Mouse (Mus musculus) forebrain, embryonic 11.5 days (tissue): Measurements from ENCODE around the gene Bex1. TPM values are rescaled to one million over a fixed set of nuclear protein-coding genes. Genes with fewer than 3 reads are reported as not detected.

Experiments used
- ATAC-seq: fragments of 200-750 bp; cut with Nextera tagmentation; replicated peaks from 2 replicates; pipeline ENCODE4 v1.8.0; 2017; ENCODE audit warnings: moderate TSS enrichment; ENCODE audit not compliant: low FRiP score
- DNase-seq: peaks from one replicate; pipeline ENCODE4 v3.0.0-alpha.2; 2017; ENCODE audit warnings: low spot score
- H3K27ac ChIP-seq: fragments of 300-500 bp; sonication (generic); 2 replicates; pipeline ENCODE4 v1.5.1; 2014; ENCODE audit warnings: low read depth, low read length
- H3K27me3 ChIP-seq: fragments of 300-500 bp; sonication (generic); 2 replicates; pipeline ENCODE4 v1.6.1; 2014; ENCODE audit warnings: mild to moderate bottlenecking, low read length, mixed read lengths; ENCODE audit not compliant: control insufficient read depth, insufficient read depth
- H3K36me3 ChIP-seq: fragments of 300-500 bp; sonication (generic); 2 replicates; pipeline ENCODE4 v1.6.1; 2014; ENCODE audit warnings: mild to moderate bottlenecking, low read length, moderate library complexity, mixed read lengths; ENCODE audit not compliant: control insufficient read depth, insufficient read depth
- H3K4me1 ChIP-seq: fragments of 300-500 bp; sonication (generic); replicated peaks from 2 replicates; pipeline ENCODE4 v1.6.1; 2014; ENCODE audit warnings: low read length, mixed read lengths; ENCODE audit not compliant: control insufficient read depth, insufficient read depth
- H3K4me2 ChIP-seq: fragments of 300-500 bp; sonication (generic); 2 replicates; pipeline ENCODE4 v1.6.1; 2014; ENCODE audit warnings: low read depth, mild to moderate bottlenecking, low read length, moderate library complexity, mixed read lengths; ENCODE audit not compliant: severe bottlenecking
- H3K4me3 ChIP-seq: fragments of 300-500 bp; sonication (generic); 2 replicates; pipeline ENCODE4 v1.5.1; 2014; ENCODE audit warnings: low read depth, low read length
- H3K9ac ChIP-seq: fragments of 300-500 bp; sonication (generic); 2 replicates; pipeline ENCODE4 v1.6.1; 2014; ENCODE audit warnings: low read length
- H3K9me3 ChIP-seq: fragments of 300-500 bp; sonication (generic); 2 replicates; pipeline ENCODE4 v1.6.1; 2016; ENCODE audit warnings: low read length, mixed read lengths; ENCODE audit not compliant: control insufficient read depth
- WGBS: fragments of 180-500 bp; shearing (Covaris S2); extraction: QIAGEN DNeasy Blood & Tissue Kit; methylation state at CpG from one replicate; pipeline ENCODE4 v1.1.7; 2014; 5-methylcytosine and 5-hydroxymethylcytosine counted together
- polyA plus RNA-seq: library from polyadenylated mRNA; unstranded; fragments of >200 nt; fragmentation: Nextera tagmentation; extraction: Ambion mirVana; gene quantifications from 2 replicates; pipeline ENCODE4 v1.2.1, GENCODE M21; 2014

The Bex1 gene
- polyA plus RNA-seq, 1 experiment from 2014 or later: 135 TPM

GRCm38 (mm10) chrX:136227768-136228167, 12.5 kb upstream of the Bex1 start:
- ATAC-seq: no peak
- Histone ChIP-seq H3K9ac (no peak overlapping the region), H3K4me2 (no peak overlapping the region), H3K36me3 (no peaks in the 10 kb centered on the region), H3K27me3 (no peaks in the 10 kb centered on the region; the same call in 1 of the 2 replicates), H3K4me1 (no peaks in the 10 kb centered on the region), H3K27ac (no peak overlapping the region), H3K4me3 (no peak overlapping the region), H3K9me3 (no peaks in the 10 kb centered on the region)
- 86% methylated on average over 5 of the region's 5 CpGs for WGBS
- DNase-seq: no peak

- no peaks in the 10 kb centered on the region for H3K27me3 ChIP-seq
- H3K9me3 ChIP-seq: no peaks in the 10 kb centered on the region
- DNase-seq (no peak), ATAC-seq (no peak)
- WGBS: 78% methylated on average over 6 of the region's 6 CpGs
- H3K4me1 ChIP-seq: no peaks in the 10 kb centered on the region
- no peak overlapping the region for H3K4me3 ChIP-seq
- no peak overlapping the region for H3K9ac ChIP-seq
- no peaks in the 10 kb centered on the region for H3K36me3 ChIP-seq
- no peak overlapping the region for H3K27ac ChIP-seq
- no peak overlapping the region for H3K4me2 ChIP-seq
Observed at GRCm38 (mm10) chrX:136223714-136224113, 8.4 kb upstream of the Bex1 start.

- Histone ChIP-seq H3K4me1 (no peaks in the 10 kb centered on the region), H3K27ac (no peak overlapping the region), H3K9ac (no peak overlapping the region), H3K9me3 (no peaks in the 10 kb centered on the region), H3K4me3 (no peak overlapping the region), H3K27me3 (no peaks in the 10 kb centered on the region), H3K36me3 (no peaks in the 10 kb centered on the region), H3K4me2 (no peak overlapping the region)
- no peak for DNase-seq
- ATAC-seq: no peak
- WGBS: 72% methylated on average over 1 of the region's 1 CpGs
Observed at GRCm38 (mm10) chrX:136216303-136216702, 990 bp upstream of the Bex1 start.

- H3K9me3 ChIP-seq: no peaks in the 10 kb centered on the region
- no peak for DNase-seq
- H3K4me2 ChIP-seq: no peak overlapping the region
- no peaks in the 10 kb centered on the region for H3K27me3 ChIP-seq
- no peak overlapping the region for H3K4me3 ChIP-seq
- H3K4me1 ChIP-seq: no peaks in the 10 kb centered on the region
- H3K27ac ChIP-seq: no peak overlapping the region
- 64% methylated on average over 2 of the region's 2 CpGs for WGBS
- no peak for ATAC-seq
- no peaks in the 10 kb centered on the region for H3K36me3 ChIP-seq
- H3K9ac ChIP-seq: no peak overlapping the region
Observed at GRCm38 (mm10) chrX:136213396-136213795, 1.9 kb downstream of the Bex1 start.

GRCm38 (mm10) chrX:136204406-136204805, 10.9 kb downstream of the Bex1 start:
- peaks cover 7% of the 10 kb centered on the region; the same call in 1 of the 2 replicates for H3K27me3 ChIP-seq

GRCm38 (mm10) chrX:136203664-136204066, 11.6 kb downstream of the Bex1 start, which contains the start of gene Tceal5:
Gene Tceal5 (minus strand): TSS chrX:136203876.
- H3K27me3 ChIP-seq: peaks cover 7% of the 10 kb centered on the region; the same call in 1 of the 2 replicates
- WGBS: 27% methylated on average over 9 of the region's 9 CpGs
- ATAC-seq: peak; percentile 58
- no peaks in the 10 kb centered on the region for H3K9me3 ChIP-seq
- DNase-seq: peak; percentile 54
- H3K4me1 ChIP-seq: no peaks in the 10 kb centered on the region
- no peak within 1 kb of the TSS for H3K27ac ChIP-seq
- H3K36me3 ChIP-seq: no peaks in the 10 kb centered on the region
- peak within 1 kb of the TSS; percentile 36 for H3K4me3 ChIP-seq
- peak within 1 kb of the TSS; percentile 20; the same call in 1 of the 2 replicates for H3K9ac ChIP-seq
- peak within 1 kb of the TSS; percentile 52 for H3K4me2 ChIP-seq

More at GRCm38 (mm10) chrX:136204406-136204805, 10.9 kb downstream of the Bex1 start:
- no peaks in the 10 kb centered on the region for H3K9me3 ChIP-seq
- DNase-seq: no peak
- no peaks in the 10 kb centered on the region for H3K36me3 ChIP-seq
- no peak overlapping the region for H3K4me2 ChIP-seq
- no peak overlapping the region for H3K27ac ChIP-seq
- H3K4me1 ChIP-seq: no peaks in the 10 kb centered on the region
- ATAC-seq: no peak
- 80% methylated on average over 6 of the region's 6 CpGs for WGBS
- H3K9ac ChIP-seq: no peak overlapping the region
- H3K4me3 ChIP-seq: no peak overlapping the region

- ATAC-seq: peak; percentile 27; the same call in 1 of the 2 replicates
Observed at GRCm38 (mm10) chrX:136203257-136203656, 12.1 kb downstream of the Bex1 start.

GRCm38 (mm10) chrX:136196873-136197272, 18.4 kb downstream of the Bex1 start:
- DNase-seq: peak; percentile 56
- Histone ChIP-seq H3K36me3 (no peaks in the 10 kb centered on the region), H3K9ac (no peak overlapping the region), H3K4me1 (no peaks in the 10 kb centered on the region), H3K27me3 (0 out of 2 replicates have a peak, but pooled peaks cover 2% of the 10 kb centered on the region), H3K27ac (no peak overlapping the region), H3K4me2 (no peak overlapping the region), H3K9me3 (no peaks in the 10 kb centered on the region; the same call in 1 of the 2 replicates), H3K4me3 (no peak overlapping the region)
- WGBS: 64% methylated on average over 1 of the region's 1 CpGs
- no peak for ATAC-seq

More at GRCm38 (mm10) chrX:136203257-136203656, 12.1 kb downstream of the Bex1 start:
- 27% methylated on average over 7 of the region's 7 CpGs for WGBS
- DNase-seq: no peak
- no peak overlapping the region for H3K27ac ChIP-seq
- H3K27me3 ChIP-seq: peaks cover 7% of the 10 kb centered on the region; the same call in 1 of the 2 replicates
- H3K36me3 ChIP-seq: no peaks in the 10 kb centered on the region
- no peaks in the 10 kb centered on the region for H3K4me1 ChIP-seq
- H3K4me2 ChIP-seq: peak overlapping the region; percentile 52
- no peaks in the 10 kb centered on the region for H3K9me3 ChIP-seq
- peak overlapping the region; percentile 36 for H3K4me3 ChIP-seq
- H3K9ac ChIP-seq: peak overlapping the region; percentile 20; the same call in 1 of the 2 replicates
